Mouse (Mus musculus): ENCODE measurements around the gene Clec16a.

Clec16a gene

GRCm38 (mm10) chr16:10586546-10586945 lies 41.4 kb downstream of the Clec16a start:
- DNase-seq, result no peak

- no peak for DNase-seq
Observed at GRCm38 (mm10) chr16:10599888-10600740, 55.0 kb downstream of the Clec16a start.

GRCm38 (mm10) chr16:10607802-10608201 lies 62.7 kb downstream of the Clec16a start:
- no peak for DNase-seq

DNA sequence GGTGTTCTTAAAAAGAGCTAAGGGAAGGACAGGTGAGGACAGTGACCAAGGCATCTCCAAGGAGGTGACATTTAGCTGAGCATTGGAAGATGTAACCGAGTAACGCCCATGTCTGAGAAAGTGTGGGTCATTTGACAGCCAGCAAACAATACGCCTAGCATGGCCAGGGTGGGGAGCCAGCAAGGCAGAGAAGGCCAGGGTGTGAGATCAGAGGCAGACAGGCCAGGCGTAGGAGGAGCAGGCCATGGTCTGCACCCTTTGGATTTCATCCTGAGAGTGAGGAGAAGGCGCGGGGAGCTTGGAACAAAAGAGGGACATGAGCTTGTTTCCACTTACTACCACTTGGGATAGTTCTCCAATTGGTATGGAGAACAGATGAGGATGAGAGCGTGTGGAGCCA lies 64.8 kb downstream of the Clec16a start:
- no peak for DNase-seq

DNA sequence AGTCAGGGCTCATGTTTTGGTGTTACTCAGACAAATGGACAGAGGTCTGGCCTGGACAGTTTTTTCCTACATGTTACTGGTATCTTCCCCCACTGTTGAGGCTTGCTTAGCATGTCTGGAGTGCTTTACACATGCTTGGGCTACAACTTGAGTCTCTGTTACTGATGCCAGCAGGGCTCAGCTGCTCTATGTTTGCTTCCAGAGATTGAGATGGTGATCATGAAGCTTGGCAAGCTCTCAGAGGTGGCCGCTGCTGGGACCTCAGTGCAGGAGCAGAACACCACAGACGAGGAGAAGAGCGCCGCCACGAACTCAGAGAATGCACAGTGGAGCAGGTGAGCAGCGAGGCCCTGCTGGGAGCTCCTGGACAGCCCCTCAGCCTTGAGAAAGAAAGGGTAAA lies 65.7 kb downstream of the Clec16a start:
- no peak for DNase-seq

DNA sequence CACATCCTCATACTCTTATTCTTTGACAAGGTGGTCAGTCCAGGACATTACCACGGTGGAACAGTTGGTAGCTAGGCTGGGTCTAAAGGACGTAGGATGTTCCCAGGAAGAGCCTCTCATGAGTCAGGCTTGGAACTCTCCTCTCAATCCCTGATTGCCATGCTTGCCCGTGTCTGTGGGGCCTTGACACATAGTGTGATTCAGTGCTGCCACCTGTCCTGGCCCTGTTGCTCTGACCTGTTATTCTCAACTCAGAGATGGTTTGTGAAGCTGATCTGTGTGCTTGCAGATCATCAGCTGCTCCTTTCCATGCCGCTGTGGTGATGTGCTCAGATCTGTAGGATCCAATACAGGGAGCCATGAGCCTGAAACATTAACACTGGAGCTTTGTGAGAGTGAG lies 66.2 kb downstream of the Clec16a start:
- no peak for DNase-seq

DNA sequence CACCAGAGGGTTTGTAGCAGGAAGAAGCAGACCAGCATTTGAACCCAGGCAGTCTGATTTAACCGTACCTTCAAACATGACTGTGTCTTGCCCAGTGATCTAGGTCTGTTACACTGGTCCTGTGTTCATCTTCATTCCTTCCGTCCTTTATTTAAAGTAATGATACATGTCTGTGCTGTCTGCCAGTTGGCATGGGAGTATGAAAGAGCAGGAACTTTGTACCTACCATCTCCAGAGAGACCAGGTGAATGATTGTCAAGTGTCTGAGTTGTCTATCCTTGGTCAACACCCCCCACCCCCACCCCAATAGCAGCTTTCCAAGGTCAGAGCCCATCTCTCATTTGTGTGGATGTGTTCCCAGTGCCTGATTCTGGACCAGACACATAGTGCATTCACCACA lies 68.9 kb downstream of the Clec16a start:
- no peak for DNase-seq

DNA sequence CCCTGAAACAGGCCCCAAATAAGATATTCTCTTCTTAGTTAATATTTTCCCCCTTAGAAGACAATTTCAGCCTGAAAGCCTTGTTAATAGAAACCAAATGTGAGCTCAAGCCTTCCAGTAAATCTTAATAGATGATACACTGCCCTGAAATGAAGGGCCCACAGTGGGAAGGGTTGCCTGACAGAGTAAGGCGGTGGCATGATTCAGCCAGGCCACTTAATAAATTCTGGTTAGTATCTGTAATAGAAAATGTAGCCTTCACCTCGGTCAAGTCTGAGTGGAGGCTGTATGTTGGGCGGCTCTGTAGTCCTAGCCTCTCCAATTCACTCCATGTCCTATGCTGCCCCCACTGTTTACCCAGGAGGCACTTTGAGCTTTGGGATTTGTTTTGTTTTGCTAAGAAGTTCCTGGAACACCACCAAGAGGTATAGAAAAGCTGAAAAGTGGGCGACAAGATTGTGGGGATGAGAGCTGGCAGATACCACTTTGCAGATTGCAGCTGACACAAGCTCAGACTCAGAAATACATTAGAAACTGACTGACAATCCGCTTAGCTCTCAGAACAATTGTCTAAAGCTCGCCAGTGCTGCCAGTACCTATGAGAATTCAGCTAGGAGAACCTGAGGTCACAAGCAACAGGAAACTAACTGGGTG lies 75.9 kb downstream of the Clec16a start:
- DNase-seq, result no peak

DNA sequence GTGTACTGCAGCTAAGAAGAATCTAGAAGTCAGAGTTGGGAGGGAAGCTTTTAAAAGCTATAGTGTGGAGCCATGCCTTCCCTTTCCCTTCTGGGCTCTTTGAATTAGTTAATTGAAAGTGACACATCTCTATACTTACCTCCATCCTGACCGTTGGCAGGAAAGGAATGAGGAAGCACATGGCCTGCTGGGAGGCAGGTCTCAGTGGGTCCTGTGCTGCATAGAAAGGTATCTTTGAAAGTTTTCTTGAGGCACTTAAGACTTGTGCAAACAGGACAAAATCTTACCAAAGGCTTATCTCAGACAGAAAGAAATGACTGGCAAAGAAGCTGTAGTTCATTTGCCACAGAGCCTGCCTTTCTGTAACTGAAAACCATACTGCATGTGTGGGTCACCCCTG lies 76.6 kb downstream of the Clec16a start:
- DNase-seq, result no peak

DNA sequence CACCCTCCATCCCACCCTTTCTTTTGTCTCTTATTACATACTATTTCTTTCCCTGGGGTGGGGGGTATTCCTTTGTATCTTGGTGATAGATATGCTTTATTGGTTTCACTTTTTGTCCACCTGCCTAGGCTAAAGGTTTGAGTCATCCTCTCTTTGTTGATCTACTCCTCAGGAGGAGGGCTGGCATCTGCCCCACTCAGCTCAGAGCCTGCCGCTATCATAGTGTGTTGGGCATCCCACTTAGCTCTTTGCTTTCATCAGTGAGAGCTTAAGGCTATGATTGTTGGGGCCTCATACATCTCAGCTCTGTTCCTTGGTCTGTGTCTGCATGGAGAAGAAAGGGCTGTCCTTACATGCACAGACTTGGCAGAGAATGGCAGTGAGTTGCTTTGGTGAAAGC lies 81.0 kb downstream of the Clec16a start:
- DNase-seq, result peak; percentile 47

DNA sequence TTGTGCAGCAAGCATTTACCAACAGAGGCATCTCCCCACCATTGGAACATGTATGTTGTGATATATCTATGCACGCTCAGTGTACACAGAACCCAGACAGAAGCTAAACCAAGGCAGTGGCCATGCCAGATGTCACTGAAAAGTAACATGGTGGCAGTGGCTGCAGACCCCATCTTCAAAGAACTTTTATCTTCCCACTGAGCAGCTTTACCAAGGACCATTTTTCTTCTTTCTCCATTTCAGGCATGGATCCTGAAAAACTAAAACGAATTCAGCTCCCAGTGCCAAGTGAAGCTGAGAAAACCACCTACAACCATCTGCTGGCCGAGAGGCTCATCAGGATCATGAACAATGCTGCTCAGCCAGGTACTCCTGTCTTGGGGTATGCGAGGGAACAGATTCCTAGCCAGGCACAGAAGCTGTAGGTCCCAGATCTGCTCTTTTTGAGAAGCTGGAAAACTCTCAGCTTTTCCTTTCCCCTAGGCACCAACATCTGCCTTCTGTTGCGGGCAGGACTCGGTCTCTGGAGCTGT lies 82.1 kb downstream of the Clec16a start:
- DNase-seq, result peak; percentile 66

GRCm38 (mm10) chr16:10628030-10628555 lies 83.0 kb downstream of the Clec16a start:
- no peak for DNase-seq

DNA sequence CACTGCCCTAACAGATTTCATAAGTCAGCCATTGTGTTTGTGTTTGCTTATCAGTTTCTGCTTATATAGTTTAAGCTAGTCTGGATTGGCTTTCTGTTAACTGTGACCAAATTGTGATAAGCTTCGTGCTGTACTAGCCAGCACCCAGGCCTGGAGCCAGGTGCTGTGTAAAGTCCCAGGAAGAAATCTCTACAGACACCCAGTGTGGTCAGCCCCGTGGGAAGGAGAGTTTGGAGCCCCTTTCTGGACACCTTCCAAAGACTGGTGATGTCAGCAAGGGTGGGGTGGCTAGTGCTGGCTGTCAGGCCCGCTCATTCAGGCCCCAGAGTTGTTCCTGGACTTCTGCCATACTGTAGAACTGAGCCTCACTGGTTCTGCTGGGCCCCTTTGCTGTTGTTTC lies 83.8 kb downstream of the Clec16a start:
- peak; percentile 19 for DNase-seq

DNA sequence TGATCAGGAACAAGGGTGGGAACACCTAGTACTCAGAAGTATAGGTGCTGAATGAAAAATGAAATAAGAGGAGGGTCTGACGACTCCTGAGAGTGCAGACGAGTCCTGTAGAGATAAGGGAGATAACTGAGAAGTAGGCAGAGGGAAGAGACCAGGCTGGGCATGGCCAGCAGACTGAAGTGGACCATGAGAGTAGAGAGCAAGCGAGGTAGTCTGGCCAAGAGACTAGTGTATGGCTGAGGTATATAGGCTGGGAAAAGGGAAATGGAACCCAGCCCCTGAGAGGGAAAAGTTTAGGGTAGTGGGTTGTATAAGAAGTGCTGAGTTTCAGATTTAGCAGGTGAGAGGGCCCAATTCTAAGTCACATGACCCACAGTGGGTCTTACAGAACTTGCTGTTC lies 84.2 kb downstream of the Clec16a start:
- DNase-seq, result no peak

GRCm38 (mm10) chr16:10634940-10635339 lies 89.8 kb downstream of the Clec16a start:
- no peak for DNase-seq

GRCm38 (mm10) chr16:10637898-10638297 lies 92.8 kb downstream of the Clec16a start:
- no peak for DNase-seq

- no peak for DNase-seq
Observed at GRCm38 (mm10) chr16:10639111-10639889, 94.2 kb downstream of the Clec16a start.

DNA sequence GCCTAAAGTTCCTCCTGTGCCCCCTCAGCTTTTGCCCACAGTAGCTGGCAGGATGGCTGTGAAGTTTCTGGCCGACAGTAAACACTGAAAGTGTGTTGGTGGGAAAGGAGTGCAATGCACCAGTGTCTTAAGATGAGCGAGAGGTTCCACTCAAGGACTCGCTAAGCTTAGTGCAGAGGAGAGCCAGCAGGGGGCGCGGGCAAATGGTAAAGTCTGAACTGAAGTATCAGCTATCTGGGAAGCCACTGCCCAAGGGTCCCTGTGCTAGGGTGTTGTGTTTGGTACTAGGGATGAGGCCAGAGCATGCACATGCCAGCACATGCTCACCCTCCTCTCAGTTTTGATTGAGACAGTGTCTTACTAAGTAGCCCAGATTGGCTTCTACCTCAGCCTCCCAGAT lies 94.9 kb downstream of the Clec16a start:
- DNase-seq, result no peak

GRCm38 (mm10) chr16:10641146-10641545 lies 96.0 kb downstream of the Clec16a start:
- DNase-seq, result no peak

DNA sequence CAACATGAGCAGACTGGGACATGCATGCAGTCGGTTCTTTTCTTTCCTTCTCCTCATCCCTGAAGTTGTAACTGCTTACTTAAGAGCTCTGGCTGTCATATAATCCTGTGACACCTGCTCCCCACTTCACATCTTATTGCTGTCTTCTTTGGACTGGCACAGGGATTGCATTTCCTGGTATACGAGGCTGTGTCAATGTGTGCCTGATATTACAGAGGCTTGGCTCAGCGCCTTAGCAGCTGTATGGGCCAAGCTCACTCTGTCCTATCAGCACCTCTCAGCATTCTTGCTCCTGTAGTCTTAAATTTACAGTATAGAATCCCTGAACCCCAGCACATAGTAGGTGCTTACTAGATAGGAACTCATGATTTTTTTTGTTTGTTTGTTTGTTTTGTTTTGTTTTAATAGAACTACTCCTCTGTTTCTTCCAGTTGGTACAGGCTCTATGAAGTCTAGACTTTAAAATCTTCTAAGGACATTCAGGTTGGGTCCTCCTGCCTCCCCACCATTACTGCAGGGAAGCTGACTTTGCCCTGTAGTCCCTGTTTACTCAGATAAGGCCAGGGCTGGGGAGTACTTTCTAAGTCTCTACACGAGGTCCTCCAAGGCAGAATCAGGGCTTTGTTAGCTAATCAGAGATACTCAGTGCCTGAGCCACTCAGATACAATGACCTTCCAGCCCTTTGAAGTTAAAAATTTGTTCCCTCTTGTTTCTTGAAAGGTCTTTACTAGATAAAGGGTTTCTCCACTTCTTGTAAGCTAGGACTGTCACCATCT lies 97.9 kb downstream of the Clec16a start:
- no peak for DNase-seq

DNA sequence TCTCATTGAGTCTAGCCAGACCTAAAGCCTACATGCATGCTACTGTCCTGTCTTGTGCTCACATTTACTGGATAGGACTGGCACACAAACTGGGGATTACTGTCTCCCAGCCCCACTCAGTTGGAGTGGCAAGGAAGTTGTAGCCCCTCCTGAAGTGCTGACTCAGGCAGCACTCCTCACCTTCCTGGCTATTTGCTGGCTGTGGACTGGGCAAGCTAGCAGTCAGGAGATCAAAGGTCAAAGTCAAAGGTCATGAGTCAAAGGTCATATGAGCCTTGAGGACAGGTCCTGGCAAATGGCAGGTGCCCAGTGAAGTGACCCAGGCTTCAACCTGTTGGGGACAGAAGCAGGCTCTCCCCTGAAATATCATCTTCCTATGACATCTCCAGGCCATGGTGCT lies 99.1 kb downstream of the Clec16a start:
- DNase-seq, result no peak

DNA sequence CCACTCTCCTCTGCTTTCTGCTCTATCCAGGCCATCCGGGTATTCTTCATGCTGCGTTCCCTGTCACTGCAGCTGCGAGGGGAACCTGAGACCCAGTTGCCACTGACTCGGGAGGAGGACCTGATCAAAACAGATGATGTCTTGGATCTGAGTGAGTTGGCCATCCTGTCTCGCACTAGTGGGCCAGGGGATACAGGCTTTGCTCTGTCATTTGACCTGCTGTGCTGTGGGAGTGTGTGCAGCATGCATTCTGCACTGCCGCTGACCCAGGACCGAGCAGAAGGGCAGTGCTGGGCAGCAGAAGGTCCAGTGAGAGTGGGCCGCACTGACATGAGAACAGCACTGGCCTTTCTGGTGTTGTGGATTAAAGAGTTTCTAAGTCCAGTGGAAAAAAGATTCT lies 99.6 kb downstream of the Clec16a start:
- no peak for DNase-seq

All from cerebellum, adult 11-12 months (tissue).